ENCODE assay signal across 10 mouse cellular contexts in the genomic region with DNA sequence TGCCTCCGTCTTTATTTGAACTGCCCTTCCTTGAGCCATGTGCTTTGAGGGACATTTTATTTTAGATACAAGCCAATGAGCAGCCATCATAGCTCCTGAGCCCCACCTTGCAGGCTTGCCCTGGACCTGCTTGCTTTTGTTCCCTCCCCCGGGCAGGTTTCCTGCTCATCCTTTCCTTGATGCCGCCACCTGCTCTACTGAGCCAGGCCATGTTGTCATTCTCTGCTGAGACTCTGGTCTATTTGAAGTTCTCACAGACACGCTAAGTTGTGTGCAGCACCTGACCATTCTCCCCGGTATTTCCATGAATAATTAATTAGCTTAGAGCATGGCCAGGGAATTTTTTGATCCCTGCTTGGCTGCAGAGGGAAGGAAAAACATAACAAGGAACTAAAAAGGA.
DNase-seq lines count a peak whose midpoint lies in the region; TF ChIP-seq lines count a peak whose summit lies in the region.
"Had no signal": no experiment of that assay in that cellular context is flagged by ENCODE, and none has a peak within 500 bp of the region (broad histone marks: within the 10 kb centered on the region; RNA-seq: fewer than 3 reads in every experiment).

No protein-coding gene starts in this region.

- H3K4me3 ChIP-seq in gastrocnemius, adult 2 months, result peak overlapping the region; percentile 27
- no peak overlapping the region for H3K4me3 ChIP-seq in myocyte
- H3K4me3 ChIP-seq: limb, embryonic 15.5 days had no signal

- H3K27me3 ChIP-seq in myocyte (ENCODE audit: control insufficient read depth, insufficient read depth, insufficient read length), result no peaks in the 10 kb centered on the region
- H3K27me3 ChIP-seq: limb, embryonic 15.5 days had no signal

- H3K27ac ChIP-seq in gastrocnemius, adult 2 months, result peak overlapping the region; percentile 17
- H3K27ac ChIP-seq: limb, embryonic 15.5 days had no signal

- TF ChIP-seq POLR2A in myocyte (IDR thresholded peaks at IDR 0.05; ENCODE audit: insufficient read length, low read depth), result no peak

- no peaks in the 10 kb centered on the region for H3K36me3 ChIP-seq in myocyte (ENCODE audit: control insufficient read depth, insufficient read depth)
- H3K36me3 ChIP-seq: limb, embryonic 15.5 days had no signal

- H3K79me2 ChIP-seq in myocyte (ENCODE audit: control insufficient read depth, insufficient read depth), result no peaks in the 10 kb centered on the region

- no peak for TF ChIP-seq CTCF in gastrocnemius, adult 2 months (IDR thresholded peaks at IDR 0.05)

- intact Hi-C loops in gastrocnemius, adult 2 months (cut with DNase I), result no loop called here

- DNase-seq in gastrocnemius, adult 2 months, result no peak
- no peak for DNase-seq in gastrocnemius, adult 8-10 months (ENCODE audit: low spot score in 2 of 2)
- DNase-seq in thymus, postnatal 0 days (ENCODE audit: low spot score), result peak; percentile 35
- no peak for DNase-seq in thymus, adult 18-20 months
- DNase-seq in kidney, postnatal 25 days, result peak; percentile 36 to 63
- DNase-seq in cerebellum, adult 11 months, result no peak
- DNase-seq in spleen, postnatal 36 days (ENCODE audit: low spot score in 2 of 2), result no peak
- DNase-seq: gastrocnemius, postnatal 14 days had no signal

- H3ac ChIP-seq in myocyte (ENCODE audit: control insufficient read depth, insufficient read length), result no peak overlapping the region

- peak overlapping the region; percentile 41 for H3K4me2 ChIP-seq in myocyte (ENCODE audit: low read depth)

TF ChIP-seq in myocyte, 11 proteins besides CTCF, POLR2A, EP300 and RAD21:
- no peak for TF ChIP-seq SRF (IDR thresholded peaks at IDR 0.05; ENCODE audit: control insufficient read depth, insufficient read length, low read depth)
- TF ChIP-seq POLR2AphosphoS2 (IDR thresholded peaks at IDR 0.05; ENCODE audit: insufficient read length, low read depth), result no peak
- no peak for TF ChIP-seq CEBPB (IDR thresholded peaks at IDR 0.05; ENCODE audit: insufficient read depth, poor library complexity, severe bottlenecking)
- no peak for TF ChIP-seq TCF3 (IDR thresholded peaks at IDR 0.05; ENCODE audit: insufficient read length, low read depth)
- no peak for TF ChIP-seq E2F4 (IDR thresholded peaks at IDR 0.05; ENCODE audit: insufficient read depth)
- TF ChIP-seq MYOD1 (IDR thresholded peaks at IDR 0.05; ENCODE audit: control insufficient read depth in 1 of 3, insufficient read length in 2 of 3, low read depth in 2 of 3), result no peak
- no peak for TF ChIP-seq USF1 (IDR thresholded peaks at IDR 0.05; ENCODE audit: low read depth)
- no peak for TF ChIP-seq REST (IDR thresholded peaks at IDR 0.05; ENCODE audit: insufficient read depth, insufficient read length)
- TF ChIP-seq MYOG (IDR thresholded peaks at IDR 0.05; ENCODE audit: control insufficient read depth in 1 of 3, insufficient read depth in 1 of 3, insufficient read length in 2 of 3, low read depth in 2 of 3), result no peak
- TF ChIP-seq MAX (IDR thresholded peaks at IDR 0.05; ENCODE audit: low read depth), result no peak
- TF ChIP-seq TCF12 (IDR thresholded peaks at IDR 0.05; ENCODE audit: insufficient read depth, poor library complexity, severe bottlenecking), result no peak
TF ChIP-seq in myocyte: peak in this region for 0.

Comparison
In these comparisons a context has a peak if more than half of its experiments do, and no peak if none do; other contexts are left out.
1. DNase-seq: peak in thymus, postnatal 0 days (single experiment) and kidney, postnatal 25 days (2 of 2); none in gastrocnemius, adult 2 months (single experiment), gastrocnemius, adult 8-10 months (0 of 2), thymus, adult 18-20 months (0 of 2), cerebellum, adult 11 months (single experiment) and spleen, postnatal 36 days (0 of 2).